Mouse (Mus musculus) right cerebral cortex, adult 18-20 months (tissue): ENCODE measurements around the gene Tspan10.

Source experiments
- DNase-seq: peaks from one replicate; pipeline ENCODE4 v3.0.0; 2022; ENCODE audit warnings: mixed read lengths

Tspan10 gene

GRCm38 (mm10) chr11:120457370-120457769 is 14.9 kb downstream of the Tspan10 start:
- DNase-seq: no peak

GRCm38 (mm10) chr11:120457772-120458751 is 15.6 kb downstream of the Tspan10 start, which contains the start of the genes Oxld1 and Ccdc137:
Gene Oxld1 (minus strand): TSS chr11:120458068.
Gene Ccdc137 (plus strand): TSS chr11:120458115.
- DNase-seq: peak; percentile 76

DNA sequence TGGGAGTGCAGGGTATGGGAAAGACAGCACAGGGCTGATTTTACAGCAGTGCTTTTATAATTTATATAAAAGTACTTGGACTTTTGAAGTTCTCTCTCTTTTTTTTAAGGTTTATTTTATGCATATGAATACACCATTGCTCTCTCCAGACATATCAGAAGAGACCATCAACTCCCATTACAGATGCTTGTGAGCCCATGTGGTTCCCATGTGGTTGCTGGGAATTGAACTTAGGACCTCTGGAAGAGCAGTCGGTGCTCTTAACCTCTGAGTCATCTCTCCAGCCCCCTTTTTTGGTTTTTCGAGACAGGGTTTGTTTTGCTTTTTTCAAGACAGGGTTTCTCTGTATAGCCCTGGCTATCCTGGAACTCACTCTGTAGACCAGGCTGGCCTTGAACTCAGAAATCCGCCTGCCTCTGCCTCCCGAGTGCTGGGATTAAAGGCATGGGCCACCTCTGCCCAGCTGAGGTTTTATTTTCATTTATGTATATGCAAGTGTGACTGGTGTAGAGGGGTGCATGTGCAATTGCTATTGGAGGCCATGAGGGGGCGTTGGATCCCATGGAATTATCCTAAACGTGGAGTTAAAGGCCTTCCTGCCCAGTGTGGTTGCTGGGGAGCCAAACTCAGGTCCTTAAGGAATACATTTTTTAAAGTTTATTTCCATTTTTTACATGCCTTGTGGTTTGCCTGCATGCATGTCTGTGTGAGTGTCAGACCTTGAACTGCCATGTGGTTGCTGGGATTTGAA is 16.6 kb downstream of the Tspan10 start:
- no peak for DNase-seq

DNA sequence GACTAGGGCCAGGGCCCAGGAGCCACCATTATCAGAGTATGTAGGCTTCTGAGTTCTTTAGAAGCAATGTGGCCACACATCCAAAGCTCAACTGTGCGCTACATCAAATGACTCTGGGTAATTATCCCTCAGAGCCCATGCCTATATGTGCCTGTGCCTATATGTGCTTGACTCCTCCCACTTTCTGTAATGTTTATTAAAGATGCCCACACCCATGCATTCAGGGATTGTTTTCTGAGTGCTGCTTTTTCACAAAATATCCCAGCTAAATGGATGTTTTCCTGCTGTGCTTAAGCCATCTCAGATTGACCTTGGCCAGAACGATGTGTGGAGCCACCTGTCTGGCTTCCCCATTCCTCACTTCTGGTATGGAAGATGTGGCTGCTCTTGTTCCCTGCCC is 21.1 kb downstream of the Tspan10 start:
- no peak for DNase-seq

DNA sequence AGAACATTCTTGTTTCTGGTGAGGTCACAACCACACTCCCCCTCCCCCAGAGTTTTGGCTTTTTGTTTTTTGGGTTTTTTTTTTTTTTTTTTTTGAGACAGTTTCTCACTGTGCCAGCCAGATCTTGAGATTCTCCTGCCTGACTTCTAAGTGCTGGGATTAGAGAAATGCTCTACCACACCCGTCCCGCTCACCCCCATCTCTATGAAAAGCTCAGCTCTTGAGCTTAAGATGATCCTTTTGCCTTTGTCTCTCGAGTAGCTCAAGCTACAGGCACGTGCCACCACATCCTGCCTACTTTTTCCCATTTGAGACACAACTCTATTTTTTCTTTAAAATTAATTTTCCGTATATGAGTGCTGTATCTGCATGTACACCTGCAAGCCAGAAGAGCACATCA is 21.9 kb downstream of the Tspan10 start:
- DNase-seq: no peak

DNA sequence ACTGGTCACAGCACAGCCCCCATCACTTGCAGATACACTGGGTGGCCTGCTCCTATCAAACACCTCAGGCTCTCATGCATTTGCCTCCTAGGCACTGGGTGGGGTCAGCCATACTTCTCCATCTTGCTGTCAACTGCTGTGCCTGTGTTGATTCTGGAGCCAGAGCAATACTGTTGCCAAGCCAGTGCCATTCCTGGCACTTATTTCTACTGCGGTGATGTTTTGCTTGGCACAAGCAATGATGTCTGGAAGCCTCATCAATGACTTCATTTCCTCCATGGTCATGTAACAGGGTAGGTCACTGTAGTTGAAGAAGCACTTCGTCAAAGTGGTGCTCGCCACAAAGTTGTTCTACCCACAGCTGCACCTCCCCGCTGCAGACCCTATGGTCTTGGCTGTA is 23.1 kb downstream of the Tspan10 start:
- no peak for DNase-seq

GRCm38 (mm10) chr11:120467051-120467735 is 24.7 kb downstream of the Tspan10 start, which contains the start of gene Arl16:
Gene Arl16 (minus strand): TSS chr11:120467607.
- peak; percentile 96 for DNase-seq

GRCm38 (mm10) chr11:120467736-120468092 is 25.3 kb downstream of the Tspan10 start:
- DNase-seq: no peak

- DNase-seq: no peak
Observed at GRCm38 (mm10) chr11:120472052-120472451, 29.6 kb downstream of the Tspan10 start.

DNA sequence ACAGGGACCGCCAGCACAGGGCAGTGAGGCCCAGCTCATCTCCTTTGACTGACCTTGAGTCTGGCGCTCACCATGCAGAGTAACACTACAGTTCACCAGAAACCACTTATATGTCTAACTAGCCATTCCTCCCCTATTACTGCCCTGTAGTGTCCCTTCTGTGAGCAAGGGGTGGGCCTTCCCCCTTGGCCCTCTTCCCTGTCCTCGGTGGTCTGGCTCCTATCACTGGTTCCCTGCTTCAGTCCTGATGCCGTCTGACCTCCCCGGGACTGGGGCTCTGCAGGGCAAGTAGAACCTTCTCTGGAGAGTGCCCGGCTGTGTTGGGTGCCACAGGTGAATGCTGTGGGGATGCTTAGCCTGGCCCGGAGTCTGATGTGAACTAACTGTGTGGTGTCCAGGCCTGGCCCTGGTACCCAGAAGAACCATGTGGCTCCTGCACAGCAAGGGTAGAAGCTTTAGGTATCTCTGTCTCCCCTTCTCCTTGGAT is 41.0 kb downstream of the Tspan10 start:
- DNase-seq: no peak

DNA sequence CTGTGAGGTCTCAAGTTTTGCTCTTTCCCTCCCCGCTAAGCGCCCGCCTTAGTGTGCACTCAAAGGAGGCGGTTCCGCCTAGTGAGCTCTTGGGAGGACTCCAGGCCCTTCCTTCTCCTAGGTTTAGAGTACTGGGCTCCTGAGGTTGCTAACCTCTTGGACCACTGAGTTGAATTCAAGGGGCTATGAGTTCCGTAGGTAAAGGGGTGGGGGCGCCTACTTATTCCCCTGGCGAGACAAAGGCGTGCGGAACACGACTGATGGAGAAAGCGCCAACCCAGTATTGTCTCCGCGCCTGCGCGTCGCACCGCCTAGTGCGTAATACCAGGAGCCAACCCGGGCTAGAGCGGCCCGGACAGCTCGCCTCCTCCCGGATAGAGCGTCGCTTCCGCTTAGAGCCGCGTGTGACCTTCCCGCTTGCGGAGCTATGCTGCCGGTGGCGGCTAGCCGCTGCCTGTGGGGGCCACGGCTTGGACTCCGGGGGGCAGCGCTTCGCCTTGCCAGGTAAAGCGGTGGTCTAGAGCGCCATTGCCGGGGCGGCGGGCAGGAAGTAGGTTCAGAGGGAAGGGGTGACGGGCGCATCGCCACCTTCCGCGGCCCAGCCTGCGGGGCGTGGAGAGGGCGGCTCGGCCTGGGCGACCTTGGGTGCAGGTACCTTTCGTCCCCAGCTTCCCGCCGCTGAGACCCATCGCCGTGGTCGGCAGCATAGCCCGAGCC is 42.0 kb downstream of the Tspan10 start, which contains the start of gene Mrpl12:
TSS of gene Mrpl12 (plus strand) at position 349 of the 717 bp plus-strand sequence.
- DNase-seq: peak; percentile 93

DNA sequence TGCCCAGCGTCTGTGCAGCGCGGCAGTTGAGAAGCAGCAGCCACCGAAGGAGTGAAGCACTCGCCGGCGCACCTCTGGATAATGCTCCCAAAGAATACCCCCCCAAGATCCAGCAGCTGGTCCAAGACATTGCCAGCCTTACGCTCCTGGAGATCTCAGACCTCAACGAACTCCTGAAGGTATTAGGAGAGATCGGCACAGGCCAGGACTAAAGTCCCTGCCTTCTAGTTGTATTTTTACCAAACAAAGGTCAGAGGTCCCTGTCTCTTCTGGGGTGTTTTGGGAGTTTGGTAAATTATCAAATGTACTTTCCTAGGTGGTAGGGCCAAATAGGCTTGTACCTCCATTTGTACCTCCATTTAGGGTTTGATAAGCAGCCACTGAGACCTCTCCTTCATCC is 42.8 kb downstream of the Tspan10 start:
- DNase-seq: no peak

DNA sequence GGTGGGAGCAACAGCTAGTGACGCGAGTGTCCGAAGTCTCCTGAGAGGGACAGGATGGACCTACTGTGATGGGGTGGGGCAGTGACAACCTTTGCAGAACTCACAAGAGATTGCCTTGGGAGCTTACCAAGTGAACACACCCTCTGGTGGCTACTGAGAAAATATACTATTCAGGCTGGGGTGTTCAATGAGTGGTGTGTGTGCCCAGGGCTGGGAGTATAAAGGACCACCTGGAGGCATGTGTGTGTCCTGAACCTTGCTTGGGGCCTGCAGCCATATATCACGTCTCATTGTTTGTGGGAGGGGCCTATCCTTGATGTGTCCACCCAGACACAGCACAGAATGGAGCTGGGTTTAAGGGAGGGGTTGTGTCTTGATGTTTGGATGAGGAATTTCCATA is 46.1 kb downstream of the Tspan10 start:
- no peak for DNase-seq

DNA sequence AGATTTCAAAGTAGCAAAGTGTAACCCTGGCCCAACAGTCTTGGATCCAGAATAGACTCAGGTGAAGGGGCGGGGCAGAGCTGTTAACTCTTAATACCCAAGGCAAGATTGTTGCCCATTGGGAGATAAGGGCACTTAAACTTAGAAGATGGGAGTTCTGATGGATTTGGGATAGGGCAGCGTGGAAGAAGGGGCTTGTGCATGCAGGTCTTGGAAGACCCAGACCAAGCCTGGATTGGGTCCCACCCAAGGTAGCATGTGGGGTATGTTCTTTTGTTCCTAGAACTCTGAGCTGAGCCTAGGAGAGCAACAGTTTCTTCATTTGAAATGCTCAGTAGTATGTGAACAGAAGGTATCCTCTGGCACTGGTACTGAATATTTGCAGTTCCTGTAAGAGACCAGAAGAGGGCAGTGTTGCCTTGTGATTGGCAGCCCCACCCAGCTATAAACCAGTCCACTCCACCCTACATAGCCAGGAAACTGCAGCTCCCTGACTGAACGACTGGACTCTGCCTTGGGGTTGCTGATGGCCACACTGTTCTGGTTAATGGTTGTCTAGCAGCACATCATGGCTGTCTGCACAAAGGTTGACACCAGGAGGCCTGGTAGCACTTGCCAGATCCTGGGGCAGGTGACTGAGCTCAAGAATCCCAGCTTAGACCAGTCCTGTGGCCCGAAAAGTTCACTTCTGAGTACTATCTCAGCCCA is 46.8 kb downstream of the Tspan10 start:
- DNase-seq: peak; percentile 71

DNA sequence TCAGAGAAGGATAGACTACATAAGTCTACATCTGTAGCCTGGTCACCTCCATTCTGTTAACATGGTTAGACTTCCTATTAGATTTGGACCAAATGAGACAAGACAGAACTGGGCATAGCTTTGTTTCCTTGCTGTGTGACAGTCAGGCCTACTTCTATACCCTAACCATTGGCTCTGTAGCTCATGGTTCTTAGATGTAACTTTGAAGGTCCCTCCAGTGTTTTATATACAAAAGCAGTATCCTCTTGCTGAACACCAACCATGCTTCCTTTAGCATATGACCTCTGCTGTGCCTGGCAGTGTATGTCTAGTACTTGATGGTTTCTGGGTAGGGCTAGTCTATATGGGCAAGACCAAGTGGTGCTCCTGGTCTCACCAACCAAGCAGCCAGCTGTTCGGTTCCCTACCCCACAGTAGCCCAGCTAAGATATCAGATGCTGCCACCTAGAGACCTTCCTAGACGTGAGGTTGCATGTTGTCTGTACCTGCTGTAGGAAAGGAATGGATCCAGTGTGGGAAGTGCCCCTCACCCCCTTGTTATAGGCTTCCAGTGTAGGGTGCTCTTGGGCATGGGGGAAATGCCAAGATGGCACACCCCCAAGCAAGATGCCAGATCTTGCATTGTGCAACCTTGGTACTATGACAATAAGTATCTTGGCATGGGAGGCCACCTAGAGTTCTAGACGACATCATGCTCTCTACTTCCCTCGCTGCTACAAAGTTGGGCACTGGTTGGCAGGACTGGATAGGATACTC is 48.0 kb downstream of the Tspan10 start:
- no peak for DNase-seq

GRCm38 (mm10) chr11:120491317-120492023 is 49.0 kb downstream of the Tspan10 start, which contains the start of gene Slc25a10:
Gene Slc25a10 (plus strand): TSS chr11:120491840.
- peak; percentile 92 for DNase-seq

DNA sequence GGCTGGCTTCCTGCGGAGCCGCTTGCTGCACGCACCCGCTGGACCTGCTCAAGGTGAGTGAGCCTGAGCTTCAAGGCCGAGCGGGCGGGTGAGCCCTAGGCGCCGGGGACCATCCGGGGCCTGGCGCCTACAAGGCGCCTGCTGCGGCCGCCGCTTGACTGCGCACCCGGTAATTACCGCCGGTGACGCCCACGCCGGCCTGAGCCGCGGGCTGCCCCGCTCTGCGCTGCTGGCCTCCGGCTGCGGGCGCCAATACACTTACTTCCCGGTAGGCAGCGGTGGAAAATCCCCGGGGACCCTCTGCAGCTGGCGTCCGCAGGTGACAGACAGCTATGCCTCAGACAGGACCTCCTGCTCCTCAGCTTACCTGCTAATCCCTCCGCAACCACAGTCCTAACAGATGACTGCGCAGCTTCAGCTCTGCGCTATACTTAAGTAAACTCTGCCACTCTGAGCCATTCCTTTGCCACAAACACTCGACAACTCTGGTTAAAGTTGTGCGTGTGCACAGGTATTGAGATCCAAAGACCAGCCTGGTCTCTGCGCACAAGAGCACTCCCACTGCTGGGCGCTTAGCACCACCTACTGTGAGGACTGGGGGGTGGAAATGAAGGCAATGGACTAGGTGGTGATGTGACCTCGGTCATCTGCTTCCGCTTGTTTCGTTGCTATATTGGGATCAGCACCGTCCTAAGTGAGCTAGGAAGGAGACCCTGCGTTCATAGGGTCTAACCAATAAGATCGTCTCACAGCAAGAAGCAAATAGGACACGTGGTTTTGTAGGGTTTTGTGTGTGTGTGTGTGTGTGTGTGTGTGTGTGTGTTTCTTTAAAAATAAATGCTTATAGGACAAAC is 49.8 kb downstream of the Tspan10 start:
- peak; percentile 23 for DNase-seq

DNA sequence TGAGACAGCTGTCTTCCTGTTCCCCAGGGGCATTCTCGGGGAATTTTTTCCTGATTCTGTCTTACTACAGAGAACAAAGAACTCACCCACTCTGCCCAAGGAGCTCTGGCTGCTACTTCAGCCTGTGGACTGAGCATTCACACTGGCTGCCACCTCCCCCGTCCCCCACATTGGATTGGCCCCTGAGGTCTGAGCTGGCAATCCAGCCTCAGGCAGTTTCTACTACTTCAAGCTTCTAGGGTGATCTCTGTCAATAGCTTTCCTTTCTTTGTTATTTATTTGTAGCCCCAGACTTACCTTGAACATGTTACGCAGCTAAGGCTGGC is 50.4 kb downstream of the Tspan10 start:
- no peak for DNase-seq

GRCm38 (mm10) chr11:120493351-120493750 is 50.9 kb downstream of the Tspan10 start:
- DNase-seq: no peak
